Comparison of ENCODE assay signal across 17 mouse cellular contexts in the genomic region with DNA sequence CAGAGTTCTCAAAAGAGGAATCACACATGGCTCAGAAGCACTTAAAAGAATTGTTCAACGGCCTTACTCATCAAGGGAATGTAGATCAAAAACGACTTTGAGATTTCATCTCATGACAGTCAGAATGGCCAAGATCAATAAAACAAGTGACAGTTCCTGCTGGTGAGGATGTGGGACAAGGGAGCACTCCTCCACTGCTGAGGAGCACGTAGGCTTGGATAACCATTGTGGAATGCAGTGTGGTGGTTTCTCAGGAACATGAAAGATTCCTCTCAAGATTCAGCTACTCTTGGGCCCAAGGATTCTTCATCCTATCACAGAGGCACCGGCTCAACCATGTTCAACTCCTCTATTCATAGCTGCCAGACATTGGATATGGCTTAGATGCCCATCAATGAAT.
"Had no signal": no experiment of that assay in that cellular context is flagged by ENCODE, and none has a peak within 500 bp of the region (broad histone marks: within the 10 kb centered on the region; RNA-seq: fewer than 3 reads in every experiment).

No protein-coding gene starts in this region.

- H3K4me2 ChIP-seq: limb, embryonic 15.5 days; liver, embryonic 11.5 days; lung, embryonic 14.5 days; midbrain, embryonic 12.5 days; midbrain, embryonic 15.5 days; stomach, embryonic 15.5 days had no signal

- H3K4me3 ChIP-seq: limb, embryonic 15.5 days; midbrain, embryonic 12.5 days; midbrain, embryonic 15.5 days; stomach, embryonic 15.5 days had no signal

- H3K9me3 ChIP-seq: limb, embryonic 15.5 days; midbrain, embryonic 12.5 days; midbrain, embryonic 15.5 days; stomach, embryonic 15.5 days had no signal

- H3K4me1 ChIP-seq: stomach, embryonic 15.5 days had no signal

- H3K27me3 ChIP-seq: limb, embryonic 15.5 days; midbrain, embryonic 12.5 days; midbrain, embryonic 15.5 days; stomach, embryonic 15.5 days had no signal

- H3K27ac ChIP-seq: limb, embryonic 15.5 days; liver, embryonic 14.5 days; macrophage; midbrain, embryonic 12.5 days; stomach, embryonic 15.5 days had no signal

- DNase-seq: kidney, adult 9 months; kidney, postnatal 14 days; kidney, postnatal 4 days; liver, postnatal 0 days; lung, embryonic 14.5 days; right cerebral cortex, adult 18-20 months; right cerebral cortex, postnatal 14 days; right cerebral cortex, postnatal 4 days; thymus, postnatal 25 days had no signal

- H3K9ac ChIP-seq: limb, embryonic 15.5 days; liver, embryonic 14.5 days; liver, postnatal 0 days; lung, embryonic 14.5 days; midbrain, embryonic 12.5 days; midbrain, embryonic 15.5 days; stomach, embryonic 15.5 days had no signal

- H3K36me3 ChIP-seq: limb, embryonic 15.5 days; midbrain, embryonic 12.5 days; midbrain, embryonic 15.5 days; stomach, embryonic 15.5 days had no signal

- ATAC-seq: liver, postnatal 0 days; lung, postnatal 0 days had no signal
